Mouse (Mus musculus): ENCODE data around the gene Arglu1.

GRCm38 (mm10) chr8:8644160-8644915, 46.0 kb downstream of the Arglu1 start:
- TF ChIP-seq POLR2A (IDR thresholded peaks at IDR 0.05; ENCODE audit: low read depth, low read length) (no peak), CTCF (conservative IDR thresholded peaks at IDR 0.05; ENCODE audit: insufficient read depth, insufficient read length, low read depth, low read length) (no peak)

Data from kidney, adult 2 months (tissue).